Mouse (Mus musculus): ENCODE data around the gene Nop10. TPM values are rescaled to one million over a fixed set of nuclear protein-coding genes. Genes with fewer than 3 reads are reported as not detected.

Gene Nop10
- total RNA-seq, 1 experiment: 308 TPM

GRCm38 (mm10) chr2:112308671-112309070, 46.9 kb downstream of the Nop10 start:
- H3K27ac ChIP-seq (ENCODE audit: insufficient read depth, low read depth, low read length, poor library complexity, severe bottlenecking): no peak overlapping the region
- H3K9me3 ChIP-seq (ENCODE audit: control insufficient read depth, insufficient read depth, low read depth, low read length): no peaks in the 10 kb centered on the region
- H3K36me3 ChIP-seq (ENCODE audit: control insufficient read depth, insufficient read depth, low read length, poor library complexity, severe bottlenecking): no peaks in the 10 kb centered on the region
- in situ Hi-C loops (cut with MboI; ENCODE audit: low sequenced_read_pairs in 2 of 2, unreplicated experiment in 2 of 2): no loop called here
- DNase-seq (ENCODE audit: low read depth, low spot score): no peak
- no peak overlapping the region for H3K9ac ChIP-seq (ENCODE audit: insufficient read depth, low read depth, low read length, poor library complexity, severe bottlenecking)
- TF ChIP-seq ZNF384 (IDR thresholded peaks at IDR 0.05; ENCODE audit: low read depth, low read length) (no peak), MAFK (IDR thresholded peaks at IDR 0.05; ENCODE audit: insufficient read depth, low read depth, low read length) (no peak), CHD2 (IDR thresholded peaks at IDR 0.05; ENCODE audit: low read depth, low read length) (no peak), ZC3H11A (IDR thresholded peaks at IDR 0.05; ENCODE audit: borderline replicate concordance, low read depth, low read length) (no peak), HCFC1 (IDR thresholded peaks at IDR 0.05; ENCODE audit: borderline replicate concordance, insufficient read depth, low read length) (no peak)
- no peaks in the 10 kb centered on the region for H3K4me1 ChIP-seq (ENCODE audit: control insufficient read depth in 2 of 2, insufficient read depth in 2 of 2, low read length in 2 of 2, poor library complexity in 1 of 2)
- no peak overlapping the region for H3K4me3 ChIP-seq (ENCODE audit: insufficient read depth in 1 of 2, low read depth in 1 of 2, low read length in 2 of 2, poor library complexity in 1 of 2, severe bottlenecking in 1 of 2)

- no peak for TF ChIP-seq MAFK (IDR thresholded peaks at IDR 0.05; ENCODE audit: insufficient read depth, low read depth, low read length)
- TF ChIP-seq ZNF384 (IDR thresholded peaks at IDR 0.05; ENCODE audit: low read depth, low read length): no peak
- TF ChIP-seq HCFC1 (IDR thresholded peaks at IDR 0.05; ENCODE audit: borderline replicate concordance, insufficient read depth, low read length): no peak
- TF ChIP-seq ZC3H11A (IDR thresholded peaks at IDR 0.05; ENCODE audit: borderline replicate concordance, low read depth, low read length): no peak
- TF ChIP-seq CHD2 (IDR thresholded peaks at IDR 0.05; ENCODE audit: low read depth, low read length): no peak
- Histone ChIP-seq H3K4me1 (ENCODE audit: control insufficient read depth in 2 of 2, insufficient read depth in 2 of 2, low read length in 2 of 2, poor library complexity in 1 of 2) (no peaks in the 10 kb centered on the region), H3K36me3 (ENCODE audit: control insufficient read depth, insufficient read depth, low read length, poor library complexity, severe bottlenecking) (no peaks in the 10 kb centered on the region), H3K9me3 (ENCODE audit: control insufficient read depth, insufficient read depth, low read depth, low read length) (no peaks in the 10 kb centered on the region), H3K27ac (ENCODE audit: insufficient read depth, low read depth, low read length, poor library complexity, severe bottlenecking) (no peak overlapping the region), H3K9ac (ENCODE audit: insufficient read depth, low read depth, low read length, poor library complexity, severe bottlenecking) (no peak overlapping the region), H3K4me3 (ENCODE audit: insufficient read depth in 1 of 2, low read depth in 1 of 2, low read length in 2 of 2, poor library complexity in 1 of 2, severe bottlenecking in 1 of 2) (no peak overlapping the region)
- in situ Hi-C loops (cut with MboI; ENCODE audit: low sequenced_read_pairs in 2 of 2, unreplicated experiment in 2 of 2): no loop called here
- DNase-seq (ENCODE audit: low read depth, low spot score): no peak
These were observed 47.5 kb downstream of the Nop10 start for GRCm38 (mm10) chr2:112309161-112309600.

Other genes with a start within 250 kb of the Nop10 start
- gene Olfr1310, start 249.2 kb upstream of the Nop10 start, total RNA-seq (2012; rRNA removed): not detected in 2 replicates
- not detected in 2 replicates for gene Olfr1311, start 237.5 kb upstream of the Nop10 start, total RNA-seq (2012; rRNA removed)
- gene Olfr1312, start 211.7 kb upstream of the Nop10 start, total RNA-seq (2012; rRNA removed): not detected in 2 replicates
- not detected in 2 replicates for gene Olfr1313, start 184.1 kb upstream of the Nop10 start, total RNA-seq (2012; rRNA removed)
- not detected in 2 replicates for gene Olfr1314, start 165.1 kb upstream of the Nop10 start, total RNA-seq (2012; rRNA removed)
- gene Olfr1315-ps1, start 146.5 kb upstream of the Nop10 start, total RNA-seq (2012; rRNA removed): not detected in 2 replicates
- gene Olfr1316, start 126.9 kb upstream of the Nop10 start, total RNA-seq (2012; rRNA removed): not detected in 2 replicates
- gene Olfr1317, start 121.6 kb upstream of the Nop10 start, total RNA-seq (2012; rRNA removed): not detected in 2 replicates
- gene Olfr1318, start 107.7 kb upstream of the Nop10 start, total RNA-seq (2012; rRNA removed): not detected in 2 replicates
- gene Lpcat4, start 22.5 kb upstream of the Nop10 start, total RNA-seq (2012; rRNA removed): 15.8 and 25.0 TPM in 2 replicates
- not detected in 2 replicates for gene Nutm1, start 2.6 kb upstream of the Nop10 start, total RNA-seq (2012; rRNA removed)
- gene Slc12a6, start 3.9 kb downstream of the Nop10 start, total RNA-seq (2012; rRNA removed): 20.7 and 29.2 TPM in 2 replicates
- gene Gm21985, start 4.4 kb downstream of the Nop10 start, total RNA-seq (2012; rRNA removed): 0.69 and 0.98 TPM in 2 replicates
- 138 and 153 TPM in 2 replicates for gene Emc4, start 106.1 kb downstream of the Nop10 start, total RNA-seq (2012; rRNA removed)
- gene Katnbl1, start 117.3 kb downstream of the Nop10 start, total RNA-seq (2012; rRNA removed): 15.3 and 22.8 TPM in 2 replicates
- gene Emc7, start 193.1 kb downstream of the Nop10 start, total RNA-seq (2012; rRNA removed): 14.6 and 16.5 TPM in 2 replicates
- gene Chrm5, start 218.8 kb downstream of the Nop10 start, total RNA-seq (2012; rRNA removed): not detected in 2 replicates
- 14.6 and 22.3 TPM in 2 replicates for gene Aven, start 231.0 kb downstream of the Nop10 start, total RNA-seq (2012; rRNA removed)